Mouse (Mus musculus) kidney, adult 2 months (tissue): ENCODE results near the gene Olfr527.

Experiments used
- CTCF ChIP-seq: fragments of 200-500 bp; conservative IDR thresholded peaks from 2 replicates; pipeline ENCODE4 v1.5.1; 2011; ENCODE audit warnings: low read depth, mild to moderate bottlenecking, control low read depth, low read length, moderate library complexity, mixed read lengths; ENCODE audit not compliant: insufficient read depth, insufficient read length
- POLR2A ChIP-seq: fragments of 200-500 bp; IDR thresholded peaks from one replicate; pipeline ENCODE4 v1.6.1; 2011; ENCODE audit warnings: low read depth, low read length, control low read depth

- TF ChIP-seq CTCF (no peak), POLR2A (no peak)
These were observed 43.1 kb downstream of the Olfr527 start for GRCm38 (mm10) chr7:140376911-140377310.
